Mouse (Mus musculus) testis, adult 2 months (tissue): Measurements from ENCODE around the gene Ly6g5c.

Source experiments
- CTCF ChIP-seq: fragments of 200-500 bp; IDR thresholded peaks from 2 replicates; pipeline ENCODE4 v1.5.1; 2012; ENCODE audit warnings: low read depth, mild to moderate bottlenecking, inconsistent platforms, low read length, moderate library complexity; ENCODE audit not compliant: control insufficient read depth, insufficient read depth, insufficient replicate concordance
- POLR2A ChIP-seq: fragments of 200-500 bp; IDR thresholded peaks from 2 replicates; pipeline ENCODE4 v1.6.1; 2012; ENCODE audit warnings: low read depth, mild to moderate bottlenecking, inconsistent platforms, low read length, moderate library complexity; ENCODE audit not compliant: control insufficient read depth

DNA sequence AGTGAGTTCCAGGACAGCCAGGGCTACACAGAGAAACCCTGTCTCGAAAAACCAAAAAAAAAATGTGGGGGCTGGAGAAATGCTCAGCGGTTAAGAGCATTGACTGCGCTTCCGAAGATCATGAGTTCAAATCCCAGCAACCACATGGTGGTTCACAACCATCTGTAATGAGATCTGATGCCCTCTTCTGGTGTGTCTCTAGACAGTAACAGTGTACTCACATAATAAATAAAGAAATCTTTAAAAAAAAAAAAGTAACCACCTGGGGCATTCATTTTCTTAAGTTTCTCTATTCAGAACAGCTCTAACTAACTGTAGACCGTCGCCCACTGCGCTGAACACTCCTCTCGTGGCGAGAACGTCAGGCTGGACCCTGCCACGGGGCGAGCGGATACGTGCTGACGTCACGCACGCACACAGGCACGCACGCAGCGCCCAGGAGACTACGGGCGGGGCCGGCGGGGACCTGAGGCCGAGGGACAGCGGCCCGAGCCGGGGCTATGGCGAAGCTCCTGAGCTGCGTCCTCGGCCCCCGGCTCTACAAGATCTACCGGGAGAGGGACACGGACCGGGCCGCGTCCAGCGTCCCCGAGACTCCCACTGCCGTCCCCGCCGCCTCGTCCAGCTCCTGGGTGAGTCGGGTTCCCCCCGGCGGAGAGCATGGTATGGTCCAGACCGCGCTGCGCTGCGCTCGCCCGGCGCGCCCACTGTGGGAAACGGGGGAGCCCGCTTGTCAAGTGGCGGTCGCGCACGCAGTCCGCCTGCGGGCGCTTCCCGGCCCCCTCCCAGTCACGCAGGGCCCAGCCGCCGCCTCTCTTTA is 19.0 kb upstream of the Ly6g5c start, which contains the start of gene Abhd16a:
- TF ChIP-seq POLR2A (peak; percentile 90), CTCF (no peak)
